Mouse (Mus musculus) layer of hippocampus, adult 8-10 months (tissue): ENCODE measurements around the gene Rcn1. TPM values are rescaled to one million over a fixed set of nuclear protein-coding genes. Genes with fewer than 3 reads are reported as not detected.

Experiments used
- DNase-seq, 2 experiments: peaks; one replicate each; pipeline ENCODE4 v3.0.0; 2022; ENCODE audit warnings: low spot score in 2 of 2
- total RNA-seq, 4 experiments: library from RNA; stranded (reverse); gene quantifications; 2 replicates each; pipeline ENCODE4 v1.2.4; 2022

Rcn1 gene
- total RNA-seq, 4 experiments from 2014 or later = 17.5 to 21.8 (median 20.0) TPM

DNA sequence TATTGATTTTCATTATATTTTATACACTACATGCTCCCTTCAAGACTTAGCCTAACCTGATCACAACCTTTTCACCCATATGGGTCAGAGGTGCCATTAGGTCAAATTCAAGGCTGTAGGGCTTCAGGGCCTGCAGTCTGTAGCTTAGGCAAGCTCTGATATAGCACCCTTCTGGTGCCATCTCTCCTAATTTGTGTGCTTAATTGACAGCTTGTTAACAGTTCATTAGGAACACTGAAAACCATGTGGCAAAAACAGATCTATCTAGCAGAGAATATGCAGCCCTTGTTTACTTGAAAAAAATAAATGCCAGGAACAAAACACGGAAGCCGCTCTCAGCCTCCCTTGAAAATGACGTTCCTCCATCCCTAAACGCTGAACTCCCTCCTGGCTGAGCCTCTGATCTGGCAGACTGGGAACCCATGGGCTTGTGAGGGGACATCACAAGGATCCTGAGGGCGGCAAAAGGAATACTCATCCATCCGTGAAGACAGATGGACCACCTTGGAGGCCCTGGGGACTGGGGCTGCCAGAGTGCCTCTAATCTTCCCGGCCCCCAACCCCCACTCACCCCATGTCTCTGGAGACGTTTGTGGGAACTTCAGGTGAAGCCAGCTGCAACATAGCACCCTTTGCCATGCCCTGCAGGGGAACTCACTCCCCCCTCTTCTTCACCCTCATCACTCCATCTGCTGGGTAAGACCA lies 61.8 kb downstream of the Rcn1 start:
- no peak for DNase-seq

GRCm38 (mm10) chr2:105336314-105337027 lies 62.6 kb downstream of the Rcn1 start:
- DNase-seq = no peak

Other genes starting within 250 kb of the Rcn1 start
- gene Them7, start 175.0 kb downstream of the Rcn1 start, total RNA-seq = not detected